Mouse (Mus musculus) mesoderm, embryonic 11.5 days (tissue): ENCODE measurements at regions not wholly inside any gene's neighbourhood (a gene's known extent, or its start where the extent isn't known, plus 50 kb on each side); places are given as distances from the start of the nearest gene placed in this dataset.

ENCODE experiments used
- DNase-seq: peaks from one replicate; pipeline ENCODE4 v3.0.0-alpha.2; 2012; ENCODE audit warnings: low read depth, low spot score

GRCm38 (mm10) chr1:65981665-65982064 lies 55.3 kb downstream of the Crygf start:
- no peak for DNase-seq

GRCm38 (mm10) chr1:66000398-66000797 lies 74.1 kb downstream of the Crygf start:
- no peak for DNase-seq

- DNase-seq = peak; percentile 90
Observed at GRCm38 (mm10) chr1:66003897-66004660, 77.8 kb downstream of the Crygf start.
